Mouse (Mus musculus) neutrophil, adult 5-6 weeks (primary cell): ENCODE results near the gene Kdf1. TPM values are rescaled to one million over a fixed set of nuclear protein-coding genes. Genes with fewer than 3 reads are reported as not detected.
A peak's percentile ranks its signal among the peaks of the same experiment; 100 is the strongest.
"Not testable (repeated sequence)": the region's sequence is repeated elsewhere in the genome, so short reads cannot be mapped to it uniquely, and the experiment has no call there.

Source experiments
- ATAC-seq: fragments of 151-379, 151-347 bp; 2 replicates; pipeline ENCODE4 v1.8.0; 2017; ENCODE audit warnings: mild to moderate bottlenecking, moderate TSS enrichment; ENCODE audit not compliant: insufficient number of reproducible peaks, poor library complexity, low FRiP score, severe bottlenecking; ENCODE audit errors: extremely low read depth
- total RNA-seq: library from RNA; stranded (forward); fragments of 200-1000 nt; gene quantifications from 2 replicates; pipeline ENCODE4 v1.2.3, GENCODE M21; 2017

The Kdf1 gene
- total RNA-seq, 1 experiment from 2014 or later = not detected

DNA sequence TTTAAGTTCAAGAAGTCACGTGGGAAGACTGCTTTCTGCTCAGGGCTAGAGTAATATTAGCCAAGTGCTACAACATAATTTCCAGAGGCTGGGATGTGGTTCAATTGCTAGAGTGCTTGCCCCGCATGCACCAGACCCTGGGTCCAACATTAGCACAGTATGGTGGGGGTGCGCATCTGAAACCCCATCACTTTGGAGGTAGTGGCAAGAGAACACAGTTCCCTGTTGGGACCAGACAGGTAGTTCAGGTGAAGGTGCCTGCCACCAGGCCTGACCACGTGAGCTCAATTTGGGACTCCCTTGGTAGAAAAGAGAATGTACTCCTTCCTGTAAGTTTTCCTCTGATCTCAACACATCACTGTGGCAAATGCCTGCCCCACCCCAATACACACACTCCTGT is 23.9 kb upstream of the Kdf1 start:
- ATAC-seq = no peak

DNA sequence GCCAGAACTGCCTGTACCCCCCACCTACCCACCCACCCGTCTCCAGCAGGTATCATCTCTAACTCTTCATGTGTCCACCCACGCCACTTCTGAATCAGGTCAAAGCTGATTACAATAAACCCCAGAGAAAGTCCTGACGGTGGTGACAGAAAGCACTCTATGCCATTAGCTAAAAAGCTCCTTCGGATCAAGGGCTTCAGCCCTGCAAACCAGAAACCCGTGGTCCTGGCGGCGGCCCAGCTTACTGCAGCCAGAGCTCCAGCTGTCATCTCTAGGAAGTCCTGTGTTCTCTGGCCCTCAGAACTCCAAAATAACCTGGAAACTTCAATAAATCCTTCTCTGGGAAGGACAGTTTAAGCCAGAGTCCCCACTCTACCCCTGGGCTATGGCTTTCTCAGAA is 23.1 kb upstream of the Kdf1 start:
- ATAC-seq = no peak

DNA sequence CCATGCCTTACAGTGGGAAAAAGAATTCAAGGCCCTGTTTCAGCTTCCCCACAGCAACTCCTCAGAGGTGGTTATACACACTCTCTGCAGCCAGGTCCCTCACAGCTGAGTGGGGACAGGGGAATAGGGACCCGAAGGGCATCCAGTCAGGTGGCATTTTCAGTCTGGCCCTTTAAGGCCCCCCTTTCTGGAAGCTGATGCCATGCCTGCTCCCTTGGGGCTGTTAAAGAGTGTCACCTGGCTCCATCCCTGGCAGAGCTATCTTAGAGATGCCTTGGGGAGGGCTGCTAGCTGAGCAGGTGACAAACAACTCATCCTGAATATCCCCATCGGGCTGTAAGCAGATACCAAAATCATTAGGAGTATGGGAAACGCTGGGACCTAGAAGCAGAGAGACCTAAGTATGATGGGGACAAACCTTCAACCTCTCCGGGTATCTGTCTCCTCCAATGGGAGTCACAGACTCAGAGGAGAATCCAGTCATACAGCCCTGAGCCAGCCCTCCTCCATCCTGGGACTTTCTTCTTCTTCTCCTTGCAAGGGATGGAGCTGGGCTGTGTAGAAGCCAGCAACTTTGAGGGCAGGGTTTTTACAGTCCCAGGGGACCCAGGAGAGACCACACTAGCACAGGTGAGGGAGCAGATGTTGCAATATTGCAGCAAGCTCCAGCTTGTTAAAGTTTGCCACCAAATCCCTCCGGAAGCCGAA is 21.9 kb upstream of the Kdf1 start:
- no peak for ATAC-seq

DNA sequence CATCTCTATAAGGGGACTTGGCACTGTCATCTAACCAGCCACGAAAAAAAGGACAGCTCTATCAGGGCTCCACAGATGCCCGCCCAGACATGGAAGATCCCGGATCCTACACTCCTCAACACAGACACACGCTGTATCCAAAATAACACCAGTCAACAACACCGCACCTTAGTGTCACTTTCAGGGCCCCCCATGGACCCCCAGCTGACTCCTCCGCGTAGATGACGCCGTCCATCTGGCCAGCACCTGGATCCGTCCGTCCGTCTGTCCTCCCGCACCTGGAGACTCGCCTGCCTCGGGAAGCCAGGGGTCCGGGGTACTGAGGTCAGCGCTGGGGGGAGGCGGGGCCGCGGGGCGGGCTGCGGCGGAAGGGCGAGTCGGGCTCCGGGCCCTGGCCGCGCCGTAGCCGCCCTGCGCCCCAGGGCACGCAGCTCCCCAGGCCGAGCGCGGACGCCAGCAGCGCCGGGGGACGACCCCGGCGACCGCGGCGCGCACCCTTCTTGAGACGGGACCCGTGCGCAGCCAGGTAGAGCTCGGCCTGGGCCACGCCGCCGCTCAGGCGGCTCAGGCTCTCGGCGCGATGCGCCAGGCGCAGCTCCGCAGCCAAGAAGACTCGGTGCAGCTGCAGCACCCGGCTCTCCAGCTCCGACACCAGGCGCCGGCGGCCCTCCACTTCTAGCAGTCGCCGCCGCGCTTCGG is 21.2 kb upstream of the Kdf1 start:
- no peak for ATAC-seq

GRCm38 (mm10) chr4:133498160-133498724 is 20.5 kb upstream of the Kdf1 start, which contains the start of gene Trnp1:
Trnp1 (minus strand) TSS chr4:133498550.
- ATAC-seq = no peak

GRCm38 (mm10) chr4:133501514-133501913 is 17.2 kb upstream of the Kdf1 start:
- ATAC-seq = no peak; the same call in 1 of the 2 replicates

- no peak for ATAC-seq
Measured at GRCm38 (mm10) chr4:133504300-133504699, 14.5 kb upstream of the Kdf1 start.

DNA sequence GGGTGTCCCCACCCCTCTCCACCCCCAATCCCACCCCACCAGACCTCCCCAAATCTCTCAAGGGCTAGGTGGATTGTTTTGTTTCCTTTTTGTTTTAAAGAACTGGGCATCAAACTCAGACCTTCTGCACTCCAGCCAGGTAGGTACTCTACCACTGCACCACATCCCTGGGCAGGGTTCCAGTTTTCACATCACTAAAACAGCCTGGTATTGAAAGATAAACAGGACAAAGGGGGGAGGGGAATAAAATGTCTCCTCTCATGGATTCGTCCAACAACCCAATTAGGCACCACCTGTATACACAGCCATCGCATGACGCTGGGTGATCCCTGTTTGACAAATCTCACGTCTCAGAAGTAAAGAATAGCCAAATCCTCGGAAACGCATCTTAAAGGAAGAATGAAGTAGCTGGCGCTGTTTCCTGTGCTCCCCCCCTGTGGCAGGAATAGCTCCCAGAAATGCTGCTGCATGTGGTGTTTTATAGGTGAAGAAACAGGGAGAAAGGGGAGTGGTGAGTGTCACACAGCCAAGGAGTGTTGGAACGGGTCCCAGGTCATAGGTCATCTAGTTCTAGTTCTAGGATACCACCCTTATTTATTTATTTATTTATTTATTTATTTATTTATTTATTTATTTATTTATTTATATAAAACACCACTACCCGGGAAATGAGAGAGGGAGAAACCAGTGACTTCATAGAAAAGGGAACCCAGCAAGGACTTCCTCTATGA is 13.8 kb upstream of the Kdf1 start:
- ATAC-seq = no peak

DNA sequence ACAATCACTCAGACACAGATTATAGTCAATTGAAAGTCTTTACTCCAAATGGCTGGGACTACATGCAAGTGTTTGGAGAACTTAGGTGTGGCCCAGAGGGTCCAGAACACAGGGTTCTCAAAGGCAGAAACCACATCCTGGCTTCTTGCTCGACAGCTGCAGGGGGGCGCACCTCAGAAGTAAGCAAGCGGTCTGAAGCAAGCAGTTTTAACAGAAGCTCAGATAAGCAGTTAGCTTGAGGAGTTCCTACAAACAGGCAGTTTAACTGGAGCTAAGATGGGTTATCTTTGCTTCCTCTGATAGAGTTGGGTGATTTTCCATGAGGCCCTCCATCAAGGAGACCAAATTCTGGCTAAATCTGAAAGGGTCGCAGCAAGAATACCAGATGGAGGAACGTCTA is 12.2 kb upstream of the Kdf1 start:
- no peak for ATAC-seq

GRCm38 (mm10) chr4:133508990-133509389 is 9.8 kb upstream of the Kdf1 start:
- no peak for ATAC-seq

GRCm38 (mm10) chr4:133511050-133511449 is 7.7 kb upstream of the Kdf1 start:
- no peak for ATAC-seq

DNA sequence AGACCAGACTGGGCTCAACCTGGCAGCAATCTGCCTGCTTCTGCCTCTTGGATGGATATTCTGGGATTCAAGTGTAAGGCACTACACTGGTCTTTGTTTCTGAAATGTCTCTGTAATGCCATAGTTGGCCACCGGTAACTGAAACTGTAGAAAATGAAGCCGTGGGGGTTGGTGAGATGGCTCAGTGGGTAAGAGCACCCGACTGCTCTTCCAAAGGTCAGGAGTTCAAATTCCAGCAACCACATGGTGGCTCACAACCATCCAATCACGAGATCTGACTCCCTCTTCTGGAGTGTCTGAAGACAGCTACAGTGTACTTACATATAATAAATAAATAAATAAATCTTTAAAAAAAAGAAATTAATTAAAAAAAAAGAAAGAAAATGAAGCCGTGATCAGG is 6.3 kb upstream of the Kdf1 start:
- not testable (repeated sequence) for ATAC-seq

DNA sequence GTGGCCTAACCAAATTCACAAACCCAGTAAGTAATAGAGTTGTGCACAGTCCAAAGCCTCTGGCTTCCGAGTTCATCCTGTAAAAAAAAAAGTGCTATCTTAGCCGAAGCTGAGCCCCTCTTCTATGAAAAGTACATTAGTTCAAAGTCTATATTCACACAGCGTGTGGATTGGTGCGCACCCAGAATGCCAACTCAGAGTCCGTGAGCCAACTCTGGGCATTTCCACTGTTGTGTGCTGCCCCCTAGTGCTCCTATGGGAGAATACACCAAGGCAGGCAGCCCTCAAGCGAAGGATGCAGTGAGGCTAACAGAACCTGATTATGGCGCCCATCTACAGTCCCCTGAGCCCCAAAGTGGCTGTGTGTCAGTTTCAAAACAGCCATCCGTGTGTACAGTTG is 5.8 kb upstream of the Kdf1 start:
- ATAC-seq = peak; percentile 69

DNA sequence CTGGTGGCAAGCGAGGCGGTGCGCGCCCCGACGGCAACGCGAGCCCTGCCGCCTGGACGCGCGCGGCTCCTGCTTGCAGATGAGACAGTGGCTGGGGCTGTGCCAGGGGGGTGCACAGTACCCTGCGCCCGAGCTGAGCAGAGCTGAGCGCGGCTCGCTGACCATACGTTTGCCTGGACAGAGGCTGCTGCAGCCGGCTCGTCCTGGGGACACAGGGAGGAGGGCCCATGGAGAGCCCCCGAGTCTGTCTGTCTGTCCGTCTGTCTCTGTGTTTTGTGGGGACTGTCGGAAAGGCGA is 554 bp downstream of the Kdf1 start:
- no peak for ATAC-seq

- no peak for ATAC-seq
Measured at GRCm38 (mm10) chr4:133521502-133521901, 2.7 kb downstream of the Kdf1 start.

DNA sequence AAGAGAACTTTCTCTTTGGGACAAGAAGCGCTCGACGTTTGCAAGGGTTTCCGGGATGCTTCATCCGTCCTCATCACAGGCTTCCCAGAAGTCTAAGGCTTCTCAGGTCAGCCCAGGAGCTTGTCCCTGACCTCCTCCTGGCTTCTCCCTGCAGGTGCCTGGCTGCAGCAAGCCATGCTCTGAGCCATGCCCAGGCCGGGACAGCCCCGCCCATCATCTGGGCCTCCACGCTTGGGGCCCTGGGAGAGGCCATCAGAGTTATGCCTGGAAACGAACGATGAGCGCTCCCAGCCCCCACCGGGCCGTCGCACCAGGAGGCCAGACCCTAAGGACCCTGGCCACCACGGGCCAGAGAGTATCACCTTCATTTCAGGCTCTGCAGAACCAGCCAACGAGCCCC is 9.0 kb downstream of the Kdf1 start:
- no peak for ATAC-seq

DNA sequence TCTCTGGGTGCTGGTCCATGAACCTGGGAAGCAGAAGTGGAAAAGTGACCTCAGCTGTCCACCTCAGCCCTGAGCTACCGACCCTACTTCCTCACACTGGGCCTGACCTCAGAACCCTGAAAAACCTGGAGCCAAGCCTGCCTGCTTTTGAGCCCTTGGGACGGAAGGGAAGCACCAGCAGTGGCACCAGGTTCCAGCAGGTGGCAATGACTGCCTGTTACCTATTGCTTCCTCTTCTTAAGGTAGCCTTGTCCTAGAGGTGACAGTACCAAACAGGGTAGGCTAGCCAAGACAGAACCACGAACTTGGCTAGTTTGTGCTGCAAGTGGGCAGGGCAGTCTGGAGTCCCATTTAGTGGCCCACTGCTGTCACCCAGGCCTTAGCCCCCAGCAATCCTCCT is 14.0 kb downstream of the Kdf1 start:
- ATAC-seq = no peak

DNA sequence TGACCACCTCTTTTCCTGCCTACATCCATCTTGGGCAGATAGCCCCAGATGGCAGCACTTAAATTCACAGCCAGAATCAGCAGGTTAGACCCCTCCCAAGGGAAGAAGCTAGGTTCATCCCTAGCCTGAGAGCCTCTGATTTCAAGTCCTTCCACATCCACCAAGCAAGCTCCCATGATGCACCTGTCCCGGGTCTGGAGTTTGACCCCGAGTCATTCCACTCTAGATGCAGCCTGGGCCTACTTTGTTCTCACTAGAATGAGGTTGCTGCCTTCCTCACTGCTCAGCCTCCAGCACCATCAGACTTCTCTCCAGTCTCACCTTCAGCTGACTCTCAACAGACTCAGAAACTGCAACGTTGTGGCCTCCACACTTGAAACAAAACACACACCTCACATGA is 17.3 kb downstream of the Kdf1 start:
- no peak for ATAC-seq

DNA sequence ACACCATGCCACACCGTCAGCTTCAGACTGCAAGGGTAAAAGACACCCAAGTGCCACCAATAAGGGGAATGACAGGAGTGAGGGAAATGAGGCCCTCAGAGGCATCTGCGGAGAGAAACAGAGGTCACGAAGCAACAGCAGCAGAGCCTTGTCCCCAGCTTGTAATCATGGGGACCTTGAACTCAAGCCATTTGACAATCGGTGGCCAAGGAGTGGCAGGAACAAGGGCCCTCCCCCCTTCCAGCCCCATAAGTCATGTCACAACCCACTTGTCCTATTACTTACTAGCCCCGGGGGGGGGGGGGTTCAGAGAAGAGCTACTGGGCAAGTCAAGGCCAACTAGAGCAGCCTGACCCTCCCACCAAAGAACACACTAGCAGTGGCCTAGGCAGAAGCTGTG is 17.9 kb downstream of the Kdf1 start:
- no peak for ATAC-seq
